Mouse (Mus musculus): ENCODE results near the gene Adgrl2.
A peak's percentile ranks its signal among the peaks of the same experiment; 100 is the strongest.

Adgrl2 gene

DNA sequence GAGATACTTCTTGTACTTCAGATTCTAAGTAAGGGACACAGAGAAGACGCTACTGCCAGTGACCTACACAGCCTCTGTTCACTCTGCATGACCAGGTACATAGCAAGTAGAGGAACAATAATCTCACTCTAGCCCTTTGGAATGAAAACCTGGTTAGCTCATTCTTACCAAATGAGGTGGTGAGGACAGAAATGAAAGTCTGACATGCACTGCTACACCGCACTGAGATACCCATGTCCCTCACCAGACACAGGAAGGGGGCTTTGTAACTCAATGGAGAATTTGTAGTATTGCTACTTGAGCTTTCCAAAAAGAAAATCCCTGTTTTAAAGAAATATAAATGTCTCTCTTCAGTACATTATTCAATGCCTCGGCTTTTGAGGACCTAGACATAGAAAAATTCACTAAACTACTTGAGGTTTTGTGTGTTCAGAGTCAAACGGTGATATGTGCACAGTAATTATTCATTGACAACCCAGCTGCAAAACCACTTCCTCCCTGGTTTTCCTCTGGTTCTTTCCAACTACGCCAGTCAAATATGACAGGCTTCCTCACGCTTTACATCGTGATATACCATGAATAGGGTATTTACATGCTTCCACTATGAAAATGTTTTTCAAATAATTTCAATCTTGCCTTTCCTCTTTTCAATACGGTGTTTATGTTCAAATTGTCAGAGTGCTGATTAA lies 104.2 kb downstream of the Adgrl2 start:
- no peak for DNase-seq (ENCODE audit: low read depth, low spot score)

DNA sequence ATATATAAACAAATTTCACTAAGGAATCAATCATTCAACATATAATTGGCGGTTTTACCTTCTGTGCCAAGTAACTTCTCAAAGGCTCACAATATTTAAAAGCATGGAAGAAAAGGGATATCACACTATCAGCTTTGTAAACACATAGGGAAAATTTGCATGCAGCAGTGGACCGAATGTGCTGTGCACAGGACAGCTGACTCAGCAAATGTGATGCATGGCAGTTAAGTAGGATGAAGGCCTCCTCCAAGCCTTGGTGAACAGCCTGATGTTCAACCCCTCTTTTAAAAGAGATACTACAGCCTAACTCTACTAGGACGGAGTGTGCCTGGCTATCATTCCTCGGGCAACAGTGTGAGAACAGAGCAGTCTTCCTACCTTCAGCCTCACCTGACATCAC lies 105.2 kb downstream of the Adgrl2 start:
- no peak for DNase-seq (ENCODE audit: low read depth, low spot score)

DNA sequence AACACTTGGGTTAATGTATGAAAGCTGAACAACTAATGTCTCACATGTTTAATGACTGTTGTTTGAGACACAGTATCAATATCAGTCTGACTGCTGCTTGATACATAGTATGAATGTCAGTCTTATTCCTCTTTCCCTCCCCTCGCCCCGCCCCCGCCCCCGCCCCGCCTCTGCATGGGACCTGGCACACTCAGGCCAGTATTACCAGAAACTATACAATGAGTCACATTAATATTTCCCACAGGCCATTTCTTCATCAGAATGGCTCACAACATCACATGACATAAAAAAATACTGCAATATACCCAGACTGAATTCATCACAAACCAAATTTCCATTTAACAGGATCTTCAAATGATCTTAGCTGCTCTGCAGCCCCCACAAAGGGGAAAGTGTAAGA lies 108.9 kb downstream of the Adgrl2 start:
- no peak for DNase-seq (ENCODE audit: low read depth, low spot score)

DNA sequence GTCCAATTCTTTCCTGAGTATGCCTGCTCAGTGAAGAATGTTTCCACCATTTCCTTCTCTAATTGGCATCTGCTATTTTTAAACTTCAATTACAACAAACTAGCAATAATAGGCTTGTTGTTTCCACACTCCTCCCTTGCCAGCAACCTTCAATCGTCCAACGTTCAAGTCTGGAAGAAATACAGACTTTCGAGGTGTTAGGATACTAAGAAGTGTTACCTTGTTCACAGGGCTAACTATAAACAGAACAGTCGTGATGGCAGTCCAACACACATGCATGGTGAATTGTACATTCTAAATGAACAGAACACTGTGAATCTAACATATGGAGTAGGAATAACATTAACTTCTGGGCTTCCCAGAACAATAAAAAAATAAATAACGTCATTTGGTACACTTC lies 117.8 kb downstream of the Adgrl2 start:
- DNase-seq (ENCODE audit: low read depth, low spot score), result no peak

DNA sequence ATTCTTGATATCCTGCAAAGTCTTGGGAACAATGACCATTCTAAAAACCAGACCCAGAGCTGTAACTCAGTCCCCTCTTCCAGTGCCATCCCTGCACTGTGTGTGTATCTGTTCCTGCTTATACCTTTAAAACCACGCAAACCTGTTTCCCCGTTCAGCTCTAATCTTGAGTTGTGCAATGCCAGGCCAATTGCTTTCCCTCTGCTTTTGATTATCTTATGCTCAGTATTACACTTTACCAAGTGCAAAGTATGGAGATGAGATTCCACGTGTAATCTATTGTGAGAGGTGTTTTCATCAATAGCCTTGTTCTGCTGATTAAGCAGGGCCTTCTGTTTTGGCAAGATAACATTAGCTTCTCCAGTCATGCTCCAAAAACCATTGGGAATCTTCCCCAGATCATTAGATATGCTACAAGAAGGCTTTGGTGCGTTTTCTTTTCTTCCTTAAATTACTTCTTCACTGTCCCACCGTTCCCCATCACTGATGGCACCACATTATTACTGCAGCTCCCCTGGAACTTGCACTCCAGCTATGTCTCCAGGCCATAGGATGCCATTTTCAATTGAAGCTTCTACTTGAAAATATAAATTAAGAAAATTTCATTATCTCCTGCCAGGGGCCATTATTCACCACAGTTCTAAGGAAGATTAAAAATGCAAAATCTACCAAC lies 118.4 kb downstream of the Adgrl2 start:
- no peak for DNase-seq (ENCODE audit: low read depth, low spot score)

DNA sequence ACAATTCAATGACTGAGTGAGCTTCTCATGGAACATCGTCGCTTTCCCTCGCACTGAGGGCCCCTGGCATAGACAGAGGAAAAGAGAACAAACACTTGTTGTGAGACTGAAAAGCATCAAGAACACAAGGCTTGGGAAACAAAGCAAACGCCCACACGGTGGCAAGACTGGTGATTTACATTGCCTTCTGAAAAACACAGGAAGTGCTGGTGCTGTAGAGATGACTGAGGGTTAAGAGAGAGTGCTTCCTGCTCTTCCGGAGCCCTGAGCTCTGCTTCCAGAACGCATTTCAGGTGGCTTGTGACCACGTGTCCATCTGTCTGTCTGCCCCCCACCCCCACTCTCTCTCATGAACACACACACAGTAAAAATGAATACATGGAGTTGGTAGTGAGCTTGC lies 122.7 kb downstream of the Adgrl2 start:
- DNase-seq (ENCODE audit: low read depth, low spot score), result no peak

DNA sequence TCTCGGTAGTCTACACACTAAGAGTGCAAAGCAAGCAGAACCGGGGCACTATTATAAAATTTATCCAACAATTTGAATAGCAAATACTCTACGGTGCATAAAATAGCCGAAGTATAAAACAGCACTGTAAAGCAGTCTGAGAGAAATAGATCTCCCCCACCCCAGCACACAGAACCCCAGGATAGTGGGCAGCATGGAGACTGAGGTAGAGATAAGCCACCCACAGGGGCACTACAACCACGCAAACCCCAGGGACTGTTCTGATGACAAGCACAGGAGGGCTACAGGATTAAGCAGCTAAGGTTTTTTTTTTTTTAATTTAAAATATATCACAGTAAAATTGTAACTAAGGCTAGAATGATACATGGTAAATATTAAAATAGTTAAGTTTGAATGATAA lies 123.7 kb downstream of the Adgrl2 start:
- DNase-seq (ENCODE audit: low read depth, low spot score), result no peak

DNA sequence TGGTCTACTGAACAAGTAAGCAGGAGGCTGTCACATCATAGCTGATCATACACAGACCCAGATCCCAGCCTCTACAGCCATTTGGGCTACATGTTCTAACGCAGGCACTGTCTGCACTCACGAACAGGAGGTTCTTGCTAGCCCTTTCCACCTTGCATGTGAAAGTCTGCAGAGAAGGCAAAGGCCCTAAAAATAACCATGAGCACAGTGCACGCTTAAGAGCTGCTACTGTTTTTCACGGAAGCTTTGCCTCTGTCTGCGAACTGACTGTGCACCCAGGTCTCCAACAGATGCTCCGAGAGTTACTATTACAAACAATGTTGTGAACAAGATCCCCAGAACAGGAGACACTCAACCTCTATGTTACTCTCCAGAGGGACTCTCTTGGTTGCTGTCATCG lies 124.3 kb downstream of the Adgrl2 start:
- no peak for DNase-seq (ENCODE audit: low read depth, low spot score)

DNA sequence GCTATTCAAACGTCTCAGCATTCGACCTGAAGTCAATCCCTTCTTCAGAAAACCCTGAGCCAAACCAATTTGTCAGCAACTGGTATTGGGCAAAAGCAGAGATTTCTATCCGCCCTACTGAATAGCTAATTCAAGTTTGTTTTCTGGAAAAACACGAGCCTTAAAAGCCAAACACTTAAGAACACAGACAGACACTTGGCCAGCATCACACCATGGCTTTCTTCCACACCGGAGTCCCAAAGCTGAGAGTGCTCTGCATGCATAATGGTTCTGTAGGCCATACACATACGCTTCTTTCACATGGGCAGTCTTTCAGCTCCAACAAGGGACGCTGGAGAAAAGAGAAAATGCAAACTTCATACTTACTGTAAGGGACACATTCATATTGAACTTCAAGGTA lies 125.1 kb downstream of the Adgrl2 start:
- peak; percentile 22 for DNase-seq (ENCODE audit: low read depth, low spot score)

DNA sequence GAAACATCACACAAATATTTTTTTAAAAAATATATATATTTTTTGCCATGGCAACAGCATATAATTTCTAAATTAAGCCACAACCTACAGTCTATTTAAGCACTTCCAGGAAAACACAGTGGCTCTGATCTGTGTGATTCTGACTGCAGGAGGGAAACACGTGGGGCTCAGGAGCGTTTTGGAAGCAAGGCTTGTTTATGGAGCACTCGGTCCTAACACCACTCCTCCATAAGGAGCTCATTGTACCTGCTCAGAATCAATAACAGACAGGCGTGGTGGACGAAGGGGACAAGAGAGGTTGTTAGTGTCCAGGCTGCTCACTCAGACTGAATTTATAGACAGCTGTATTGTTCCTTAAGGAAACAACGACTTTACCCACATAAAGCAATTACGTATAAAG lies 128.5 kb downstream of the Adgrl2 start:
- no peak for DNase-seq (ENCODE audit: low read depth, low spot score)

DNA sequence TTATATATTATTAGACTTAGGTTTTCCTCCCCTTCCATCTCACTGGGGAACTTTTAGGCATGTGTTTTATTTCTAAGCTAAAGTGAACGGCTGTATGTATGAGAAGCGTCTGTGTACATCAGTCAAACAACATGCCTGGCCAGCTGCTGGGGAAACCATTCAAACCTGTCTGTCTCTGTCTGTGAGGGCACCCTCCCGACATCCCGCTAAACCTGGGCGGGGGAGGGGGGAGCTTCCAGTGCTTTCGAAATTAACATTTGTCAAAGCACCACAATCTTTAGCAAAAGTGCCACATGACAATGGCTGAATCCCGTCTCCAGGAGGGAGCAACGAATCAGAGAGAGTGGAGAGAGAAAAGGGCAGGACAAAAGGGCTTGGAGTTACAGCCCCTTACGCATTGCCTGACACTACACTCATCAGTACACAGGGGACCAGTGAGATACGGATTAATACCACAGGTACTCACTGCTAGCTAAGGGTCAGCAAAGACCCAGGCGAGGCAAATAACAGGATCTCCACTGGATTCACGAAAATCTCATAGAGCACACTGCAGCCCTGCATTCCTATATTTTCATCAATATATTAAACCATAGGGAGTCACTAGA lies 135.9 kb downstream of the Adgrl2 start:
- DNase-seq (ENCODE audit: low read depth, low spot score), result no peak

DNA sequence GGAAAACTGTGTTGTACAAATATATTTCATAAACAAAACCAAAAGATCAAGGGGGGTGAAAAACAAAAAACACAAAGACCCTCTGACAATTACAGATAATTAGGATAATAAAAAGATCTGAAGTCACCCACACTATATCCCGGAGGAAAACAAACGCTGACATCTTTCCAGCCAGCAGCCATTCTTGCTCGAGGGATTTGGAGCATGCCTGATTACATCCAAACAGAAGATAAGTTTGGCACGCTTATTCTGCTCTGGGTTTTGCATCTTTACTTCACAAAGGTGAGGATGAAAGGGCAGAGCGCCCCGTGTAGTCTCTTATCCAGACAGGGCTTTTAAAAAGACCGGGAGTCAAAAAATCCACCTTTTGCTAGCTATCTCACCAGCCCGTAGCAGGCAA lies 137.0 kb downstream of the Adgrl2 start:
- no peak for DNase-seq (ENCODE audit: low read depth, low spot score)

DNA sequence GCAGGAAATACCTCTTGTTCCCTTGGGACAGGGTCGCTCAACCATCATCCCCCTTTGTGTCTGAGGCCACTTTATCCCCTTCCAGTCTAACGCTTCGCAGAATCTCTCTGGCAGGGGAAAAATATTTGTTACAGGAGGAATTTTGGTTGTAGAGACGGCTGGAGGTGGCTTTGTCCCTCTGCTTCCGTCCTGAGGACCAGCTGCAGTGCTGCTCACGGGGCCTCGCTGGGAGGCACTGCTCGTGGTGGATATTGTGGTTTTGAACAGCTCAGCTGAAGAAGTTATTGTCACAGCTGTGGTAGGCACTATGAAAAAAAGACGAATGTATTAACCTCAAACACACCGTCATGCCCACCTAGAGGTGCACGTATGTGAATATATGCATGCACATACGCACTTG lies 137.8 kb downstream of the Adgrl2 start:
- DNase-seq (ENCODE audit: low read depth, low spot score), result no peak

DNA sequence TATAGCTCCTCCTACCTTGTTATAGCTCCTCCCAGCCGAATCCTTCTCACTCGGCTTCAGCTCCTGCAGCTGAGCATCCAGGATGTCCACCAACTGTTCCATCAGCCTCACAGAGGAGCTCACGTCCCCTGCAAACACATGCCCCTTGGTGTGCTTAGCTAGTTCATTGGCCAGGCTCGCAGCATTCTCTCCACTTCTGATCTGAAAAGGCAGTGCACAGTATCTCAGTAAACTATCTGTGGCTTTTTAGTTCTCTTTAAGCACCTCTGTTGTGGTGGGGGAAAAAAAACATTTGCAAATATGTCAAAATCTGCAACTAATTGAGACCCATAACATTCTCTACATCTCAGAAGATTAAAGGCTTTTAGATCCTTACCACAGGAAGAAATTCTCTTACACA lies 139.5 kb downstream of the Adgrl2 start:
- DNase-seq (ENCODE audit: low read depth, low spot score), result no peak

DNA sequence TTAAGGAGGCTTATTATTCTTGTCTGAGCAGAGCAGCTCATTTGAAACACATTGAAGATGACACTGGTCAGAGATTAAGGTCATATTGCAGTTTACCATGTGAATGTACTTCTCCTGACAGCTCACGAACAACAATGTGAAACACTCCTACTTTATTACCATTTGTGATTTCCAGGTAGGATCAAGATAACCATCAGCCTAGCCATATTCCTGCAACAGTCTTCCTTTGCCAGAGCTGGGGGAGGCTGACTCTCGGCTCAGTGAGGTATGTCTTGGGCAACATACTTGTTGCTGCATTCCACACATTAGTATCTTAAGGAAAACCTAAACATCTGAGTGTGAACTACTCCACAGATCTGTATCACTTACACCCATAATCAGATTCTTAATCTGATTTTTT lies 142.0 kb downstream of the Adgrl2 start:
- no peak for DNase-seq (ENCODE audit: low read depth, low spot score)

DNA sequence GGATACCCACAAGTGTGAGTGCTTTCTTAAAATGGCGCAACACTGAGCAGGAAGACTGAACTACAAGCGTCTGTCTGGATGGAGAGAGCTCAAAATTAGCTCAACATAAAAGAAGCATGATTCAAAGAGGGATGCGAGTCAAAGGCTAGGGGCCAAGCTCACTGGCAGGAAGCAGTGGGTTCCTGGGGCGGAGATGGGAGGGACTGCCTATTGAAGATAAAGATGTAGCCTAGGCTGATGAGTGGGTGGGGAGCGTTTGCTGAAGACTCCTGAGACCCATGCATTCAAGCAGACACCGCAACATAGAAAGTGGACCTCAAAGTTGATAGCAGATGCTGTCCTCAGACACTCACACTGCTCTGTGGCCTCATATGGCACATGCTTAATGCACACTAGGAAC lies 146.2 kb downstream of the Adgrl2 start:
- no peak for DNase-seq (ENCODE audit: low read depth, low spot score)

DNA sequence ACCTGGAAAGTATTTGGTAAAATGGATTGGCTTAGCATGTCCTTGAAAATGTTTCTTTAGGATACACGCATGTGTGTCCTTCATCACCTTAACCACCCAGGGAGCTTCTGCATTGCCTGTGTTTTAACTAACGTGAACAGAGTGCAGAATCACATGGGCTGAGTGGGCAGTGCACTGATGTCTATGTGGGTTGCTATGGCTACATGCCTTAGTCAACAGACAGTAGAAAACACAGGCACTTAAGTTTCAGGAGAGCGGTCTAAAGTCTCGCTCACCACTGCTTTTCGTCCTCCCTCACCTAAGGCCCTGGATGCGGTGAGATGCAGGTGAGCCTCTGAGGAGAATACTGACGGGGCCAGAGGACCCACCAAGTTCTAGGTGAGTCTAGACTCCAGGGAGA lies 147.8 kb downstream of the Adgrl2 start:
- no peak for DNase-seq (ENCODE audit: low read depth, low spot score)

DNA sequence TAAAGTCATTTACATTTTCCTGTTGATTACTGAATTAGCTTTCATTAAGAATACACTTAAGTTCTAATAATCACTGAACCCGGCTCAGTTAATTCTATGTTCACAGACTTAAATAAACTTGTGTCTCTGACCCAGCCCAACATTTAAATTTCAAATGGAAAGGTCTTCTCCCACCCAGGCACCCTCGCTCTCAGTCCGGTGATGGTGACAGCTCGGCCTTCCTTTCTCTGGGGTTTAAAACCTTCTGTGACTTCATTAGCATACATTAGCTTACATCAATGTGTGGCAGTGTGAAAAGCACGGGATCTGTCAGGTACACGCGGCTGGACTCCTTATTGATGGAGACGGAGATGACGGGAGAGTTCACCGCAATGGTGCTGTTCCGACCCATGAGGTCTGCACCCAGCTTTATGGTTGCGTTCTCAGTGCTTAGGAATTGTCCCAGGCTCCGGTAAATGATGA lies 151.5 kb downstream of the Adgrl2 start:
- no peak for DNase-seq (ENCODE audit: low read depth, low spot score)

DNA sequence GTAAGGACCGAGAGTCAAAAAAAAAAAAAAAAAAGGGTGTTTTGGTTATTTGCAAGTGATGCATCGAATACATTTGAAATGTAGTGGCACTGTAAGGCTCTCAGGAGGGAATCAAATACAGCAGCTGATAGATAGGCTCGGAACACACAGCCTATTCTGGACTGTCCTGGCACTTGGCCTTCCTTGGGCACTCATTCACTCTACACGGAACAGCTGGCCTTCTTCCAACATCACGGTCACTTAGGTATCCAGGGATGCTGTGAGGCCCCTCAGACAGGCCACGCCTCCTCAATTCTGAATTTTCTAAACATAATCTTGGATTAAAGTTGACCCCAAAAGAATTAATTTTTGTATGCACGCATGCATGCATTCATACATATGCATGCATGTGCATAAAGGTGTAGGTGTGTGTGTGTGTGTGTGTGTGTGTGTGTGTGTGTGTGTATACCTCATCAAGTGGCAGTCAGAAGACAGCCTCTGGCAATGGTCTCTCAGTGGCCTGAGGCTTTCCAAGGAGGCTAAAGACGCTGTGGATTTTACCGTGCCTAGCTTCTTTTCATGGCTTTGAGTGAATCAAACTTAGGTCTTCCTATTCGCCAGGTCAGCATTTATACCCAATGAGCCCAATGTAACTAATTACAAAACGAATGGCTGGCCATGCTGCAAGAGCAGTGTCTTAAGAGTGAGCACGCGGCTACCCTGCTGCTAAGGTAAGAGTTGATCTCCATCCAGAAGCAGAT lies 152.1 kb downstream of the Adgrl2 start:
- no peak for DNase-seq (ENCODE audit: low read depth, low spot score)

DNA sequence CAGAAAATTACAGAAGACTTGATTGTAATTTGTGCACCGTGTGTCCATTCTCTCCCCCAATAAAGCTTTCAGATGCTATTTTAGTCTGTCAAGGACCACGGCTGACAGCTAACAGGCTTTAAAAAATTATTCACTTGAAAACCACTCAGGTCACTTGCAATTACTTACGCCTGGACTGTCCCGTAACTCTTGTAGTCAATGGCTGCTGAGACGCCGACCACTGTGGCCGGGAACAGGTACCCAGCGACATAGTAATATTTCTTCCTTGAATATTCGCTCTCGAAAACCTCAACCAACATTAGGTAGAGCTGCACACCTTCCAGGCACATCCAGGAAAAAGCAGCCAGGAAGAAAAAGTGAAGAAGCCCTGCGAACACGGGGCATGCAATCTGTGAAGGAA lies 155.2 kb downstream of the Adgrl2 start:
- no peak for DNase-seq (ENCODE audit: low read depth, low spot score)

DNA sequence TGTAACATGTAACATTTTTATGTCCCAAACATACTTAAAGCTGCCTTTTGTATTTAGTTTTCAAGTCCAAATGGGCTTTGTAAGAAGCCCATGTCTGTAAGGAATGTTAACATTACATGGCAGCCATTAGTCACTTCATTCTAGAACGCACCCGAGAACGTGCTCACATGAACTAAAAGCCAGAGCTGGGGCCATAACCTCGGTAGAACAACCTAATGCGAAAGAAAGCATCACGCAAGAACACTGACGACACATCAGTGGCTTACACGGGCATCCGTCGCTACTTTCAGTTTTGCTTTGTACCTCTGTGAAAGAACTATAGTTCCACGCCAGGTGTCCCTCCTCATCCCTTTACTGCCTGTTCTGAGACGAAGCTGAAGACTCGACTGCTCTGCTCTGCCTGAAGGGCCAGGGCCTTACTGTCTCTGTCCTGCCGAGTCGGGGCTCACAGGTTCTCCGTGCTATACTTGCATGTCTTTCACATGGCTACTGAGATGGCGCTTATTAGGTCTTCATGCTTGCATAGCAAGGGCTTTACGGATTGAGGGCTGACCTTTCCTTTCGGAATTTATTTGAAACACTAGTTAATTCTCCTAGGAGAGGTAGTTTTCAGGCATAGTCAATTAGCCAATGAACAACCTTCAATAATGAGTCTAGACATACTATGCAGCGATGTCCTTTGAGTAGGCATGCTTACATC lies 157.1 kb downstream of the Adgrl2 start:
- DNase-seq (ENCODE audit: low read depth, low spot score), result no peak

DNA sequence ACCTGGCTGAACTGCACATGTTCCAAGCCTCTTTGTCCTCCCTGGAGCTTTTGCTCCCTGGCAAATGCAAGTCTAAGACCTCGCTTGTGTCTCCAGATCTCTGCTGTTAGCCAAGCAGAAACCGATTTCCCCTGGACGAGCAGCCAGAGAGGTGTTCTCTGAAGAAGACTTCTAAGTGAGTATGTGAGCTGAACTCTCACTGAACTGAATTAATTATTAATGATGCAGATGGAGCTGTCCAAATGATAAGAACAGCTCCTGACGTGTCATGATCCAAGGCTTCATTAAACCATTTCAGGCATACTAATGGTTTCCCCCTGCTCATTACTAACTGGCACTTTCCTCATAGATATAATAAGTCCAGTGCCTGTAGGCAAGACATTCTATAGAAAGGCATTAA lies 158.4 kb downstream of the Adgrl2 start:
- DNase-seq (ENCODE audit: low read depth, low spot score), result no peak

Measured in brain, embryonic 18.5 days (tissue).